In the genomic region with DNA sequence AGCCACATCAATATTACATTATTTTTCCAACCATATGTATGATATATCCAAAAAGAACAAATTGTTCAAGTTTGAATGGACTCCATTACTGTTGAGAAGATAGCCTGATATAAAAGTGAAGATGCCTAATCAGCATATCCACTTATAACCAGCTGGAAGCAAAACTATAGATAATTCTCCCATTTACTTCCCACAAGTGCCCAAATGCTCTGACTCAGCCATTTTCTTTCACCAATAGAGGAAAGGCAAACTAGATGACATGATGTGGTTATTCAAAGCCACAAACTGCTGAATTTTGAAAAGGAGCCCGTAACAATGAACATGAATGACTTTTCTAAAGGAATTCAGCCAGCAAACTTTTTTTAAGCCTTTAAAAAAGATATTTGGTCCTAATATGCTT, we compare ENCODE assay signal across 17 mouse cellular contexts.
DNase-seq lines count a peak whose midpoint lies in the region; ATAC-seq lines count a peak whose summit lies in the region.
"Had no signal": no experiment of that assay in that cellular context is flagged by ENCODE, and none has a peak within 500 bp of the region (broad histone marks: within the 10 kb centered on the region; RNA-seq: fewer than 3 reads in every experiment).

No protein-coding gene starts in this region.

- ATAC-seq in frontal cortex, adult (ENCODE audit: low TSS enrichment): peak; percentile 27; the same call in 1 of the 2 replicates
- peak; percentile 78 for ATAC-seq in megakaryocyte-erythroid progenitor cell, adult 5-6 weeks (replicated peaks; ENCODE audit: low FRiP score, low TSS enrichment, poor library complexity, severe bottlenecking)
- ATAC-seq: intestine, embryonic 15.5 days; Patski had no signal

- DNase-seq in frontal cortex, postnatal 10 days (ENCODE audit: low spot score in 2 of 2): no peak
- peak; percentile 86 for DNase-seq in 416B (ENCODE audit: low read depth)
- peak; percentile 24 for DNase-seq in adipocyte (ENCODE audit: low spot score)
- DNase-seq in cerebellum, postnatal 14 days: no peak
- DNase-seq in adrenal gland, adult 8-10 months: no peak
- DNase-seq: adrenal gland, postnatal 10 days; cerebellum, adult 8-10 months; gastrocnemius, adult 2 months; heart, postnatal 36 days; kidney, adult 9 months; kidney, postnatal 14 days; lung, postnatal 4 days; thymus, postnatal 14 days had no signal

Comparison
In these comparisons a context has a peak if more than half of its experiments do, and no peak if none do; other contexts are left out.
1. DNase-seq: peak in 416B (single experiment) and adipocyte (single experiment); none in frontal cortex, postnatal 10 days (0 of 2), cerebellum, postnatal 14 days (0 of 2) and adrenal gland, adult 8-10 months (single experiment).